Mouse (Mus musculus) urinary bladder, postnatal 0 days (tissue): Measurements from ENCODE around the gene Zscan4-ps2. TPM values are rescaled to one million over a fixed set of nuclear protein-coding genes. Genes with fewer than 3 reads are reported as not detected.

ENCODE experiments used
- polyA plus RNA-seq: library from polyadenylated mRNA; unstranded; fragments of >200 nt; fragmentation: Nextera tagmentation; extraction: Ambion mirVana; gene quantifications from 2 replicates; pipeline ENCODE4 v1.2.1, GENCODE M21; 2015

The Zscan4-ps2 gene
- not detected in 2 replicates for polyA plus RNA-seq

GRCm38 (mm10) chr7:11514010-11514409 lies at the start of gene Zscan4-ps2:
Gene Zscan4-ps2 (plus strand): TSS chr7:11514310.

Other genes starting within 250 kb of the Zscan4-ps2 start
- gene Zscan4e, start 203.6 kb upstream of the Zscan4-ps2 start, polyA plus RNA-seq: not detected in 2 replicates
- not detected in 2 replicates for gene Zscan4f, start 116.4 kb upstream of the Zscan4-ps2 start, polyA plus RNA-seq
- gene Zscan4-ps3, start 95.0 kb downstream of the Zscan4-ps2 start, polyA plus RNA-seq: not detected in 2 replicates
- gene Vmn1r72, start 165.8 kb downstream of the Zscan4-ps2 start, polyA plus RNA-seq: not detected in 2 replicates
- gene Vmn1r73, start 216.0 kb downstream of the Zscan4-ps2 start, polyA plus RNA-seq: not detected in 2 replicates